ENCODE assay signal across 9 mouse cellular contexts in genomic region chr8:105533439-105533838, GRCm38 (mm10). TPM values are rescaled to one million over a fixed set of nuclear protein-coding genes. Genes with fewer than 3 reads are reported as not detected.
DNase-seq lines count a peak whose midpoint lies in the region; ATAC-seq and TF ChIP-seq lines count a peak whose summit lies in the region.
"Had no signal": no experiment of that assay in that cellular context is flagged by ENCODE, and none has a peak within 500 bp of the region (broad histone marks: within the 10 kb centered on the region; RNA-seq: fewer than 3 reads in every experiment).

No protein-coding gene starts in this region.

- H3K9ac ChIP-seq in midbrain, embryonic 16.5 days (ENCODE audit: low read depth, low read length), result no peak overlapping the region
- H3K9ac ChIP-seq in liver, embryonic 12.5 days, result 0 out of 2 replicates have a peak overlapping the region, but pooled peaks have one; percentile 22
- H3K9ac ChIP-seq in stomach, embryonic 16.5 days (ENCODE audit: low read length), result no peak overlapping the region

- ATAC-seq in midbrain, embryonic 16.5 days, result no peak
- peak; percentile 40 for ATAC-seq in liver, embryonic 12.5 days
- ATAC-seq in stomach, embryonic 16.5 days (ENCODE audit: insufficient read depth, low FRiP score), result peak; percentile 74

- H3K4me1 ChIP-seq in midbrain, embryonic 10.5 days, result peaks cover 35% of the 10 kb centered on the region
- no peaks in the 10 kb centered on the region for H3K4me1 ChIP-seq in midbrain, embryonic 16.5 days (ENCODE audit: control insufficient read depth, insufficient read depth, low read length)
- peaks cover 44% of the 10 kb centered on the region for H3K4me1 ChIP-seq in liver, embryonic 12.5 days
- H3K4me1 ChIP-seq in stomach, embryonic 16.5 days (ENCODE audit: control insufficient read depth, insufficient read depth, low read length), result peaks cover 16% of the 10 kb centered on the region

- H3K4me3 ChIP-seq in midbrain, embryonic 10.5 days, result no peak overlapping the region
- no peak overlapping the region for H3K4me3 ChIP-seq in midbrain, embryonic 16.5 days (ENCODE audit: low read depth, low read length)
- H3K4me3 ChIP-seq in liver, embryonic 12.5 days, result no peak overlapping the region
- no peak overlapping the region for H3K4me3 ChIP-seq in stomach, embryonic 16.5 days (replicated peaks; ENCODE audit: low read length)
- no peak overlapping the region for H3K4me3 ChIP-seq in layer of hippocampus, adult 2 months

- H3K27me3 ChIP-seq in midbrain, embryonic 10.5 days (ENCODE audit: low read depth, poor library complexity, severe bottlenecking), result no peaks in the 10 kb centered on the region
- no peaks in the 10 kb centered on the region for H3K27me3 ChIP-seq in midbrain, embryonic 16.5 days (ENCODE audit: control insufficient read depth, insufficient read depth, low read depth, low read length)
- H3K27me3 ChIP-seq in liver, embryonic 12.5 days (replicated peaks), result no peaks in the 10 kb centered on the region
- H3K27me3 ChIP-seq in stomach, embryonic 16.5 days (ENCODE audit: control insufficient read depth, insufficient read depth, low read length), result no peaks in the 10 kb centered on the region

- peak; percentile 41 for DNase-seq in adrenal gland, postnatal 14 days
- no peak for DNase-seq in adrenal gland, postnatal 25 days
- DNase-seq in midbrain, embryonic 10.5 days (ENCODE audit: low spot score), result no peak
- DNase-seq in layer of hippocampus, adult 2 months (ENCODE audit: low spot score in 2 of 2), result no peak
- no peak for DNase-seq in cerebellum, postnatal 14 days

- H3K4me2 ChIP-seq in midbrain, embryonic 16.5 days (ENCODE audit: low read length), result no peak overlapping the region
- no peak overlapping the region for H3K4me2 ChIP-seq in liver, embryonic 12.5 days
- H3K4me2 ChIP-seq in stomach, embryonic 16.5 days (ENCODE audit: low read depth, low read length), result no peak overlapping the region

- TF ChIP-seq CTCF in layer of hippocampus, adult 2 months (conservative IDR thresholded peaks at IDR 0.05), result no peak

- no peaks in the 10 kb centered on the region for H3K9me3 ChIP-seq in midbrain, embryonic 10.5 days (replicated peaks)
- H3K9me3 ChIP-seq in midbrain, embryonic 16.5 days (replicated peaks; ENCODE audit: control insufficient read depth, low read length, poor library complexity, severe bottlenecking), result no peaks in the 10 kb centered on the region
- no peaks in the 10 kb centered on the region for H3K9me3 ChIP-seq in liver, embryonic 12.5 days (replicated peaks)
- H3K9me3 ChIP-seq in stomach, embryonic 16.5 days (replicated peaks; ENCODE audit: control insufficient read depth, low read length), result no peaks in the 10 kb centered on the region

- H3K36me3 ChIP-seq in midbrain, embryonic 10.5 days, result peaks cover 50% of the 10 kb centered on the region
- H3K36me3 ChIP-seq in midbrain, embryonic 16.5 days (ENCODE audit: control insufficient read depth, insufficient read depth, low read length), result peaks cover 16% of the 10 kb centered on the region
- peaks cover 63% of the 10 kb centered on the region for H3K36me3 ChIP-seq in liver, embryonic 12.5 days
- H3K36me3 ChIP-seq in stomach, embryonic 16.5 days (ENCODE audit: control insufficient read depth, insufficient read depth, low read length), result no peaks in the 10 kb centered on the region

- WGBS in midbrain, embryonic 10.5 days, result 43% methylated on average over 2 of the region's 2 CpGs
- WGBS in midbrain, embryonic 16.5 days, result 42% methylated on average over 2 of the region's 2 CpGs
- 11% methylated on average over 2 of the region's 2 CpGs for WGBS in liver, embryonic 12.5 days (ENCODE audit: insufficient replicate concordance)
- WGBS in stomach, embryonic 16.5 days, result 16% methylated on average over 2 of the region's 2 CpGs

- peak overlapping the region; percentile 72 for H3K27ac ChIP-seq in midbrain, embryonic 10.5 days (replicated peaks)
- H3K27ac ChIP-seq in midbrain, embryonic 16.5 days (ENCODE audit: low read length), result no peak overlapping the region
- peak overlapping the region; percentile 73 for H3K27ac ChIP-seq in liver, embryonic 12.5 days
- H3K27ac ChIP-seq in stomach, embryonic 16.5 days (ENCODE audit: low read length), result peak overlapping the region; percentile 80
- H3K27ac ChIP-seq in layer of hippocampus, adult 2 months, result no peak overlapping the region

RNA-seq across cellular contexts. Expression of gene Hsd11b2, which starts 14.9 kb away (rescaled TPM):
- 1.1 and 1.2 TPM in 2 replicates for total RNA-seq in adrenal gland, postnatal 14 days (2021)
- 0.15 TPM in 1 of 2 replicates, not detected in the other for total RNA-seq in adrenal gland, postnatal 25 days (2021)
- polyA plus RNA-seq in midbrain, embryonic 10.5 days (2016; fragmentation: Nextera tagmentation; extraction: Ambion mirVana), result 28.8 and 30.2 TPM in 2 replicates
- 2.7 and 3.6 TPM in 2 replicates for polyA plus RNA-seq in midbrain, embryonic 16.5 days (2015; fragmentation: Nextera tagmentation; extraction: Ambion mirVana)
- 6.0 and 6.7 TPM in 2 replicates for polyA plus RNA-seq in liver, embryonic 12.5 days (2016; fragmentation: Nextera tagmentation; extraction: Ambion mirVana)
- 2.5 and 2.8 TPM in 2 replicates for polyA plus RNA-seq in stomach, embryonic 16.5 days (2015; fragmentation: Nextera tagmentation; extraction: Ambion mirVana)
- total RNA-seq in layer of hippocampus, adult 2 months (2021), result not detected
- polyA plus RNA-seq: cortical plate, adult 2 months had no signal

RNA-seq across cellular contexts. Expression of gene Atp6v0d1, which starts 32.4 kb away (rescaled TPM):
- total RNA-seq in adrenal gland, postnatal 14 days (2021), result 90.6 and 97.4 TPM in 2 replicates
- total RNA-seq in adrenal gland, postnatal 25 days (2021), result 108 and 110 TPM in 2 replicates
- polyA plus RNA-seq in midbrain, embryonic 10.5 days (2016; fragmentation: Nextera tagmentation; extraction: Ambion mirVana), result 85.4 and 101 TPM in 2 replicates
- 226 and 244 TPM in 2 replicates for polyA plus RNA-seq in midbrain, embryonic 16.5 days (2015; fragmentation: Nextera tagmentation; extraction: Ambion mirVana)
- polyA plus RNA-seq in liver, embryonic 12.5 days (2016; fragmentation: Nextera tagmentation; extraction: Ambion mirVana), result 47.2 and 51.0 TPM in 2 replicates
- polyA plus RNA-seq in stomach, embryonic 16.5 days (2015; fragmentation: Nextera tagmentation; extraction: Ambion mirVana), result 83.5 and 90.6 TPM in 2 replicates
- total RNA-seq in layer of hippocampus, adult 2 months (2021), result 100 to 1,000 TPM; 278 to 305 TPM

RNA-seq across cellular contexts. Expression of gene Zdhhc1, which starts 36.7 kb away (rescaled TPM):
- total RNA-seq in adrenal gland, postnatal 14 days (2021), result 16.0 and 18.1 TPM in 2 replicates
- 17.7 and 20.6 TPM in 2 replicates for total RNA-seq in adrenal gland, postnatal 25 days (2021)
- polyA plus RNA-seq in midbrain, embryonic 10.5 days (2016; fragmentation: Nextera tagmentation; extraction: Ambion mirVana), result 18.6 and 24.0 TPM in 2 replicates
- polyA plus RNA-seq in midbrain, embryonic 16.5 days (2015; fragmentation: Nextera tagmentation; extraction: Ambion mirVana), result 33.6 and 38.4 TPM in 2 replicates
- 4.0 and 4.6 TPM in 2 replicates for polyA plus RNA-seq in liver, embryonic 12.5 days (2016; fragmentation: Nextera tagmentation; extraction: Ambion mirVana)
- 33.8 and 34.6 TPM in 2 replicates for polyA plus RNA-seq in stomach, embryonic 16.5 days (2015; fragmentation: Nextera tagmentation; extraction: Ambion mirVana)
- 10 to 100 TPM; 36.2 to 38.9 TPM for total RNA-seq in layer of hippocampus, adult 2 months (2021)

Comparison
In these comparisons a context has a peak if more than half of its experiments do, and no peak if none do; other contexts are left out.
1. H3K27ac ChIP-seq: peak in midbrain, embryonic 10.5 days (single experiment), liver, embryonic 12.5 days (single experiment) and stomach, embryonic 16.5 days (single experiment); none in midbrain, embryonic 16.5 days (single experiment) and layer of hippocampus, adult 2 months (single experiment).